Mouse (Mus musculus) megakaryocyte, embryonic 14.5 days (primary cell): ENCODE measurements around the gene Kcnma1. TPM values are rescaled to one million over a fixed set of nuclear protein-coding genes. Genes with fewer than 3 reads are reported as not detected.

Experiments used
- H3K27me3 ChIP-seq: replicated peaks from 2 replicates; pipeline ENCODE3; 2012; ENCODE audit warnings: inconsistent platforms
- H3K36me3 ChIP-seq: replicated peaks from 2 replicates; pipeline ENCODE3; 2012; ENCODE audit warnings: low read length, inconsistent platforms, mixed read lengths
- H3K4me1 ChIP-seq: 2 replicates; pipeline ENCODE4 v1.6.1; 2012; ENCODE audit warnings: inconsistent platforms
- H3K4me3 ChIP-seq: replicated peaks from 2 replicates; pipeline ENCODE3; 2012; ENCODE audit warnings: moderate library complexity, mild to moderate bottlenecking, inconsistent platforms
- H3K9me3 ChIP-seq: 2 replicates; pipeline ENCODE4 v1.6.1; 2012; ENCODE audit warnings: inconsistent platforms
- FLI1 ChIP-seq: IDR thresholded peaks from 2 replicates; pipeline ENCODE4 v1.6.1; 2012; ENCODE audit warnings: low read length, inconsistent platforms, mixed read lengths
- GATA1 ChIP-seq: IDR thresholded peaks from 3 replicates; pipeline ENCODE4 v1.6.1; 2012; ENCODE audit warnings: mixed read lengths, low read length, inconsistent platforms, borderline replicate concordance
- polyA plus RNA-seq: library from polyadenylated mRNA; stranded (reverse); fragments of >175 nt; gene quantifications from 2 replicates; pipeline ENCODE4 v1.2.3, GENCODE M21; 2012; ENCODE audit warnings: low replicate concordance; ENCODE audit not compliant: insufficient read depth

The Kcnma1 gene
- polyA plus RNA-seq, 1 experiment = not detected

DNA sequence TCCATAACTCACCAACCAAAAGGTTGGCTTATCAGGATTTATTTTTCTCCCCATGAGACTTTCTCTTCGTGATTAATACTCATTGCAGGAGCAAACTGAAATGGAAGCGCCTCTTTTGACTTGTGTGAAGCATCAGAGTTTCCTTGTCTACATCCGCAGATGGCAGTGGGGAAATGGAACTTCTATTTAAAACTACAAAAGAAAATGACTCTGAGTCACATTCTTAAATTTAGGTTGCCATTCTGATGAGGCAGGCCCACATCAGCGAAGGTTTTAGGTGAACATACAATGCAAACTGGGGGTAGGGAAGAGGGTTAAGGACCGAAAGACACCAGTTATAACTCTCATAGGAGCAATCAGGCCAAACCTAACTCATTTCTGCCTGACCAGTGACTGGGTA, 419.7 kb downstream of the Kcnma1 start:
- no peaks in the 10 kb centered on the region for H3K4me1 ChIP-seq
- no peak overlapping the region for H3K4me3 ChIP-seq
- TF ChIP-seq GATA1 (no peak), FLI1 (no peak)
- no peaks in the 10 kb centered on the region for H3K9me3 ChIP-seq
- no peaks in the 10 kb centered on the region for H3K27me3 ChIP-seq
- no peaks in the 10 kb centered on the region for H3K36me3 ChIP-seq

- no peaks in the 10 kb centered on the region for H3K4me1 ChIP-seq
- no peaks in the 10 kb centered on the region for H3K9me3 ChIP-seq
- H3K27me3 ChIP-seq = no peaks in the 10 kb centered on the region
- no peak for TF ChIP-seq FLI1
- no peak for TF ChIP-seq GATA1
- no peak overlapping the region for H3K4me3 ChIP-seq
- no peaks in the 10 kb centered on the region for H3K36me3 ChIP-seq
These were observed 421.4 kb downstream of the Kcnma1 start for GRCm38 (mm10) chr14:23592826-23593447.

DNA sequence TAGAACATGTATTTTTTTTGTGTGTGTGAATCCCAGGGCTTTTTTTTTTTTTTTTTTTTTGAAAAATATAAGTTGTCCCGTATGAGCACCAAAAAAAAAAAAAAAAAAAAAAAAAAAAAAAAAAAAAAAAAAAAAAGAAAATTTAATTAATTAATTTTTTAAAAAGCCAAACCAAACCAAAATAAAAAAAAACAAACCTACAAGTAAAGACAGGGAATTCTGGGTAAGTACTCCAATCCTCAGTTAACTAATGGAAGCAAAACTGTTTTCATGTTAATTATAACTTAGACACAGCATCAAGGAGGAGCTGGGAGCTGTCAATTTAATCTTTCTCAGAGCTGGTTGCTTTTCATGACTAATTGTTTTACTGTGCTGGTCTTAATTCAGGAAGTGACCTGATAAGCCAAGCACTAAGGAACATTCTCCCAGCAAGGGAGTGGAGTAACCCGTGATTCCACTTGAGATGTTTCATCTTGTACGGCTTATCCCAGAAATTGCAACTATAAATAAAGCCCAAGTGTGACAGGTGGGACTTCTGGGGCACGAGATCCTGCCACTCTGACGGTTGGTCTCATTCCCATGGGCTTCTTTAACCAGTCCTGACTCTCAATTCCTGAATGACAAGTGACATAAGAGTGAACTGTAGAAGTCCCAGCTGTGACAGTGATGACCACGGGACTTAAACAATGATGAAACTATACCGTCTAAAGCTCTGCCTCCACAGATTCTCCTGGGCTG, 424.4 kb downstream of the Kcnma1 start:
- H3K27me3 ChIP-seq = no peaks in the 10 kb centered on the region
- H3K9me3 ChIP-seq = no peaks in the 10 kb centered on the region
- no peaks in the 10 kb centered on the region for H3K36me3 ChIP-seq
- TF ChIP-seq GATA1 (no peak), FLI1 (no peak)
- H3K4me3 ChIP-seq = no peak overlapping the region
- no peaks in the 10 kb centered on the region for H3K4me1 ChIP-seq

GRCm38 (mm10) chr14:23587451-23587850, 426.8 kb downstream of the Kcnma1 start:
- no peaks in the 10 kb centered on the region for H3K27me3 ChIP-seq
- H3K4me1 ChIP-seq = no peaks in the 10 kb centered on the region
- TF ChIP-seq FLI1 (no peak), GATA1 (no peak)
- no peaks in the 10 kb centered on the region for H3K9me3 ChIP-seq
- H3K36me3 ChIP-seq = no peaks in the 10 kb centered on the region
- no peak overlapping the region for H3K4me3 ChIP-seq

DNA sequence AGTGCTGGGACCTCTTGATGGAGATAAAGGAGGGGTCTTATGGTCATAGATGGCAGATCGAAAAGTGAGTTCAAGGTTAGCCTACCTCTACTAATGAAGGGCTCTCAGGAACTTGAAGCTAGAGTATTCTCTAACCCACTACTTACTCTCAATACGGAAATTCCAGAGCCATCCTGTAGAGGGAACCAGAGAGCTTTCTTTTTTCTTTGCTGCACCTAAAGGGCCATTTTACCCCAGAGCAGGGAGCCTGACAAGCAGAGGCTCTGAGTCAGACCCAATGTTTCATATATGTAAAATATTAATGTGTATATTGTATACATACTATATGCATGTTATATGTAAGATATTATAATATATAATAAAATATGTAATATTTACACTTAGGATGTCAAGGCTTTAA, 431.1 kb downstream of the Kcnma1 start:
- no peak for TF ChIP-seq FLI1
- TF ChIP-seq GATA1 = no peak

GRCm38 (mm10) chr14:23581282-23581681, 433.0 kb downstream of the Kcnma1 start:
- H3K36me3 ChIP-seq = no peaks in the 10 kb centered on the region
- H3K27me3 ChIP-seq = no peaks in the 10 kb centered on the region
- H3K9me3 ChIP-seq = no peaks in the 10 kb centered on the region
- no peak for TF ChIP-seq GATA1
- no peak for TF ChIP-seq FLI1
- no peak overlapping the region for H3K4me3 ChIP-seq
- H3K4me1 ChIP-seq = no peaks in the 10 kb centered on the region

More for the DNA sequence above, 431.1 kb downstream of the Kcnma1 start:
- Histone ChIP-seq H3K9me3 (no peaks in the 10 kb centered on the region), H3K27me3 (no peaks in the 10 kb centered on the region), H3K4me3 (no peak overlapping the region), H3K4me1 (no peaks in the 10 kb centered on the region), H3K36me3 (no peaks in the 10 kb centered on the region)

DNA sequence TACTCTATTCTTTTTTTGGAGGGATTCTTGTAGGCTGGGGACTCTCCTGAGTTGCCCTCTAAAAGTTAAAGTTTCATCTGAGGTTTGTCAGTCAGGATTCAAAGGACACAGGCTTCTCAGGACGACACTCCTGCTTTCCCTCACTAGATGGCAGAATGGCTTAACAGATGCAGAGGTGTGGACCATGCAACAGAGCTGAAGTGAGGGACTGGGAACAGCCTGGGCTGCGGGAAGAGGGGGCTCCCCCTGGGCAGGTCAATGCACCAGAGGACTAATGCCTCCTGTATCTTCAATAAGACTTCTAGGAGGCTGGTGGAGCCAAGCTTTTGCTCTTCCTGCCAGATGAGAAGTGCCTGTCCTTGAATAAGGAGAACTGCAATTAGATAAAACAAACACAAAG, 438.3 kb downstream of the Kcnma1 start:
- Histone ChIP-seq H3K27me3 (no peaks in the 10 kb centered on the region), H3K4me3 (no peak overlapping the region), H3K36me3 (no peaks in the 10 kb centered on the region), H3K4me1 (peaks cover 4% of the 10 kb centered on the region; the same call in 1 of the 2 replicates), H3K9me3 (no peaks in the 10 kb centered on the region)
- no peak for TF ChIP-seq FLI1
- TF ChIP-seq GATA1 = no peak

- Histone ChIP-seq H3K27me3 (no peaks in the 10 kb centered on the region), H3K36me3 (no peaks in the 10 kb centered on the region), H3K4me1 (peaks cover 4% of the 10 kb centered on the region; the same call in 1 of the 2 replicates), H3K4me3 (no peak overlapping the region), H3K9me3 (no peaks in the 10 kb centered on the region)
- TF ChIP-seq GATA1 (no peak), FLI1 (no peak)
These were observed 440.2 kb downstream of the Kcnma1 start for GRCm38 (mm10) chr14:23574136-23574535.

DNA sequence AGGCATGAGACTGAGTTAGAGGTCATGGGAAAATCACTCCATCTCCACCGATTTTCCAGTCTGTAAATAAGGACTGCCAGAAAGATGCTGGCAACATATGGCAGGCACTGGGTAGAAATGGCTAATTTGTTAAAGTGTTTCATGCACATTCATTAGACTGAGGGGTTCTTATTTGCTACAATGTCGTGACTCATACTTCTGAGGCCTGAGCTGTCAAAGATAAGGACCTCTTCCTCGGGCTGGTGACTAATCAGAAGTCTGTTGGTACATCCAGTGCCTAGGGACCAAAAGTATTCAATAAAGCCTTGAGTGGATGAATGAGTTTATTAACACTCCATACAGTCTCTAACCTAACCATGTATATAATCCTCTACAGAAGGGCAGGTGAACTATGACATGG, 440.9 kb downstream of the Kcnma1 start:
- TF ChIP-seq FLI1 (no peak), GATA1 (no peak)
- no peaks in the 10 kb centered on the region for H3K27me3 ChIP-seq
- no peaks in the 10 kb centered on the region for H3K9me3 ChIP-seq
- no peak overlapping the region for H3K4me3 ChIP-seq
- peaks cover 4% of the 10 kb centered on the region; the same call in 1 of the 2 replicates for H3K4me1 ChIP-seq
- H3K36me3 ChIP-seq = no peaks in the 10 kb centered on the region

DNA sequence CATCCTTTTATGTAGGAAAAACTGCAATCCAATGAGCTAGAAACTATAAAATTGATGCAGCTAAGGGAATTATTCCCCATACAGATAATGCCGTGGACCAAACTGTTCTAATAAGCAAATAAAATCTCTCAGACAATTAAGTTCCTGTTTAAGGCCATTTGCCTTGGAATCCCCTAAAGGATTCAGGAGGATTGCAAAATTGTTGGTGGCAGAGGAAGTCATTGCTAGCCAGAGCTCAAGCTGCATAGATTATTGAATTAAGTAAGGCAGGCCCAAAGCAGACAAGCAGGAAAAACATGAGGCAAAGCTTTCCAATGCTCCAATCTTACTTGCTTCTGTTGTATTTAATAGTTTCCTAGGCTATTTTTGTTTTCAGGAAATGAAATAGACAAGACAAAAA, 441.5 kb downstream of the Kcnma1 start:
- no peaks in the 10 kb centered on the region for H3K36me3 ChIP-seq
- TF ChIP-seq GATA1 (no peak), FLI1 (no peak)
- H3K9me3 ChIP-seq = peaks cover 2% of the 10 kb centered on the region
- no peak overlapping the region for H3K4me3 ChIP-seq
- H3K27me3 ChIP-seq = no peaks in the 10 kb centered on the region
- H3K4me1 ChIP-seq = peaks cover 4% of the 10 kb centered on the region; the same call in 1 of the 2 replicates
